23 mouse cellular contexts compared by ENCODE assay signal in the genomic region with DNA sequence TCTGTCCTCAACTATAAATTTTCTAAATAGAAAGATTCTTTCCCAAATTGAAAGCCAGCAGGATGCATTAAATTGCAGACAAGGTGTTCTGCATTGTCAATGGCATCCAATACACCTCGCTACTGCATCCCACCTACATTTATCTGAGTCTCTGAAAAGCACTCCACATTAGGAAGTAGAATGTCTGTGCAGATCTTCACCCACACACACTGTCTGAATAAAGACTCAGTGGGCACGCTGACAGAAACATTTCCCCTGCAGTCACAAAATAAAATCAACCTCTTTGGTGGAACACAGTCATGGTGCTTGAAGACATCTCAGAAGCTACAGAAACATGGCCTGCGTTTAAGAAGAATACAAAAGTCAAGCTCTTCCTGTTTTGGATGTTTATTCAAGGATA.
A peak's percentile ranks its signal among the peaks of the same experiment; 100 is the strongest.
DNase-seq lines count a peak whose midpoint lies in the region; ATAC-seq and TF ChIP-seq lines count a peak whose summit lies in the region.
"Had no signal": no experiment of that assay in that cellular context is flagged by ENCODE, and none has a peak within 500 bp of the region (broad histone marks: within the 10 kb centered on the region; RNA-seq: fewer than 3 reads in every experiment).

No protein-coding gene starts in this region.

- H3K27ac ChIP-seq in left cerebral cortex, adult 2 months, result no peak overlapping the region
- H3K27ac ChIP-seq: forebrain, embryonic 12.5 days; limb, embryonic 13.5 days; lung, embryonic 15.5 days; midbrain, embryonic 12.5 days; neural tube, embryonic 13.5 days had no signal

- intact Hi-C loops in left cerebral cortex, postnatal 10 days (cut with DNase I), result no loop called here
- intact Hi-C loops in left cerebral cortex, adult 2 months (cut with DNase I), result no loop called here
- intact Hi-C loops in left cerebral cortex, postnatal 14 days (cut with DNase I), result no loop called here

- H3K4me3 ChIP-seq in left cerebral cortex, adult 2 months, result no peak overlapping the region
- H3K4me3 ChIP-seq: forebrain, embryonic 12.5 days; limb, embryonic 13.5 days; lung, embryonic 15.5 days; midbrain, embryonic 12.5 days; myocyte; neural tube, embryonic 13.5 days had no signal

- no peak for TF ChIP-seq CTCF in left cerebral cortex, adult 2 months (IDR thresholded peaks at IDR 0.05)

- no peak for ATAC-seq in erythroblast, adult 5-6 weeks (replicated peaks; ENCODE audit: low FRiP score, poor library complexity, severe bottlenecking)
- ATAC-seq: forebrain, postnatal 0 days; hindbrain, embryonic 16.5 days had no signal

- DNase-seq in left cerebral cortex, adult 11 months (ENCODE audit: low spot score), result peak; percentile 16
- no peak for DNase-seq in left cerebral cortex, postnatal 10 days (ENCODE audit: extremely low spot score in 1 of 2, low spot score in 2 of 2)
- DNase-seq in left cerebral cortex, adult 2 months (ENCODE audit: extremely low spot score in 1 of 2, low spot score in 2 of 2), result peak; percentile 12 to 25
- peak; percentile 15 to 23 for DNase-seq in left cerebral cortex, postnatal 14 days (ENCODE audit: low spot score in 2 of 2)
- peak; percentile 46 for DNase-seq in telencephalon, adult 2 months (ENCODE audit: low read depth, low spot score)
- DNase-seq: adrenal gland, postnatal 25 days; B cell, adult 2 months; cerebellum, adult 2 months; cerebellum, postnatal 14 days; forebrain, postnatal 0 days; gastrocnemius, postnatal 14 days; heart, postnatal 14 days; kidney, adult 2 months; kidney, postnatal 36 days; layer of hippocampus, postnatal 36 days had no signal

Comparison
In these comparisons a context has a peak if more than half of its experiments do, and no peak if none do; other contexts are left out.
1. DNase-seq: peak in left cerebral cortex, adult 11 months (single experiment), left cerebral cortex, adult 2 months (2 of 2), left cerebral cortex, postnatal 14 days (2 of 2) and telencephalon, adult 2 months (single experiment); none in left cerebral cortex, postnatal 10 days (0 of 2).